Mouse (Mus musculus): Measurements from ENCODE around the gene Atpaf1. TPM values are rescaled to one million over a fixed set of nuclear protein-coding genes. Genes with fewer than 3 reads are reported as not detected.

Gene Atpaf1
- polyA plus RNA-seq, 1 experiment from 2014 or later, result 55.2 TPM

DNA sequence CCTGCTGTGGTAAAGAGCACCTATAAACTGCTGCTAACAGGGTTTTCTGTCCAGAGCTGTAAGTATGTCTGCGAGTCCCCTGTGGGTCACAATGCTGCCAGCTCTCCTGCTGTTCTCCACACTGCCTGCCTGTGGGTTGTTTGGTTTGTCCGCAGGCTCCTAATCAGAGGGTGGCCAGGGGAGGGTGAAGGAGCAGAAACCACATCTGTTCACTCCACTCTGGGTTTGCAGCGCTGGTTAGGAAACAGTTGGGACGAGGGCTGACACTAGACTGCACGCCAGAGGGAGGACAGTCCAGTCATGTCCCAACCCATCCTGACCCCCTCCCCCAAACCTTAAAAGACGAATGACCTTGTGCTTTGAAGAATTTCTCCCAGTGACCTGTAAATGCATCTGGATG lies 70.5 kb downstream of the Atpaf1 start:
- H3K4me3 ChIP-seq (replicated peaks), result no peak overlapping the region
- H3K9ac ChIP-seq, result no peak overlapping the region
- H3K27me3 ChIP-seq, result no peaks in the 10 kb centered on the region
- WGBS, result 45% methylated on average over 6 of the region's 6 CpGs
- peaks cover 44% of the 10 kb centered on the region for H3K36me3 ChIP-seq
- H3K27ac ChIP-seq, result no peak overlapping the region
- no peaks in the 10 kb centered on the region for H3K9me3 ChIP-seq (replicated peaks)
- no peak overlapping the region for H3K4me2 ChIP-seq
- no peak for ATAC-seq (replicated peaks; ENCODE audit: low FRiP score)
- 0 out of 2 replicates have a peak, but pooled peaks cover 3% of the 10 kb centered on the region for H3K4me1 ChIP-seq

DNA sequence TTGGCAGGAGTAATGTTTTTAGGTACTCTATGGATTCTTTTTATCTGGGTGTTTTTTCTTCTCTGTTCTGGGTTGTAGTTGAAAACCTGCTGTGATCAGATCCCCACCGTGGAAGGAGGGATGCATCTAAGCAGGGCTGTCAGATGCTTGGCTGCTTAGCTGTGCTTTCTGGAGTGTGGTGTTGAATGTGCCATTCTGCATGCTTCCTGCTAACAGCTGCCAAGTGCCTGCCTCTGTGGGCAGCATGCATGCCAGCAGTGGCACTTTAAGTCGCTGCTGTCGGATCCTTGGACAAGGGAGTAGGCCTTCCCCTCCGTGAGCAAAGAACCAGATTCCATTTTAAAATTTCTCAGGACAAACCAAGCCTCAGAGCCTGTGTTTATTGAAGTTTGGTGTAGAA lies 71.0 kb downstream of the Atpaf1 start:
- H3K36me3 ChIP-seq, result peaks cover 44% of the 10 kb centered on the region
- H3K9me3 ChIP-seq (replicated peaks), result no peaks in the 10 kb centered on the region
- WGBS, result 73% methylated on average over 4 of the region's 4 CpGs
- no peak overlapping the region for H3K27ac ChIP-seq
- no peaks in the 10 kb centered on the region for H3K27me3 ChIP-seq
- no peak overlapping the region for H3K4me3 ChIP-seq (replicated peaks)
- H3K9ac ChIP-seq, result no peak overlapping the region
- ATAC-seq (replicated peaks; ENCODE audit: low FRiP score), result no peak
- H3K4me1 ChIP-seq, result 0 out of 2 replicates have a peak, but pooled peaks cover 3% of the 10 kb centered on the region
- no peak overlapping the region for H3K4me2 ChIP-seq

DNA sequence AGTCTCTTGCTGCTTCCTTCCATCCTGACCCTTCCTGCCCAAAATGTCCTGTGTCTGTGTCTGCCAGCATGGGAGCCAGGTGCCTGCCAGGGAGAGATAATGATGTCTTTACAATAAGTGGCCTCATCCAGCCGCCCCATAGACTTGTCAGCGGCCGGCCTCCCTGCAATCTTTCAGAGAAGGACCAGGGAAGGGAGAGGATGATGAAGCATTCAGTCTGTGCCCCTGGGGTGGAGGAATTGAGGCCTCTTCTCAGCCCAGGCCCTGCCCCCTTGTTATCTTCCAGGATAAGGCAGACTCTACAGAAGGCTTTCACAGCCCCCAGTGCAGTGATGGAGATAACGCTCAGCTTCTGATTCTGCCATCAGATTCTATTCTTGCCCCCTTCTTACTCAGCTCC lies 71.7 kb downstream of the Atpaf1 start:
- WGBS, result 82% methylated on average over 4 of the region's 4 CpGs
- Histone ChIP-seq H3K9ac (no peak overlapping the region), H3K36me3 (peaks cover 45% of the 10 kb centered on the region), H3K9me3 (replicated peaks) (no peaks in the 10 kb centered on the region), H3K4me2 (no peak overlapping the region), H3K27ac (no peak overlapping the region), H3K4me1 (0 out of 2 replicates have a peak, but pooled peaks cover 3% of the 10 kb centered on the region), H3K4me3 (replicated peaks) (no peak overlapping the region), H3K27me3 (no peaks in the 10 kb centered on the region)
- ATAC-seq (replicated peaks; ENCODE audit: low FRiP score), result no peak; the same call in 1 of the 2 replicates

- H3K36me3 ChIP-seq, result peaks cover 49% of the 10 kb centered on the region
- H3K4me1 ChIP-seq, result 0 out of 2 replicates have a peak, but pooled peaks cover 3% of the 10 kb centered on the region
- no peak overlapping the region for H3K4me3 ChIP-seq (replicated peaks)
- no peak overlapping the region for H3K9ac ChIP-seq
- no peak overlapping the region for H3K27ac ChIP-seq
- no peaks in the 10 kb centered on the region for H3K9me3 ChIP-seq (replicated peaks)
- ATAC-seq (replicated peaks; ENCODE audit: low FRiP score), result no peak
- no peaks in the 10 kb centered on the region for H3K27me3 ChIP-seq
- WGBS, result 86% methylated on average over 9 of the region's 9 CpGs
- H3K4me2 ChIP-seq, result no peak overlapping the region
These were observed 72.8 kb downstream of the Atpaf1 start for GRCm38 (mm10) chr4:115857293-115857883.

DNA sequence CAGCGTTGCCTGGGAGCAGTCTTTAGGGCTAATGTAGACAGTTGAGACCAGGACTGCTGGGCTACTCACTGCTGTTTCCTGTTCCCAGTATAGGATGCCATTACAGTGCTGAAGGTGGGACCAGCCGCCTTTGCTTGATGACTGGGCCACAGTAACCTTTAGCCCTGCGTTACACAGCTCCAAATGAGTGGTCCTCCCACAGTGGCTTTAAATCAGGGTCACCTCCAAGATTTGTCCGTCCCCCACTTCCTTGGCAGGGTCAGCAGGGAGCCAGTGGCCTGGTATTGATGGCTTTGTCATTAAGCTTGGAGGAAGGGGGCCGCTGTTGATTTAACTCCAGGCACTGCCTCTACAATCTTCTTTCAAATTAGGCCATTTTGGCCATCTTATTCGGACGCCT lies 78.7 kb downstream of the Atpaf1 start:
- no peak for ATAC-seq (replicated peaks; ENCODE audit: low FRiP score)
- H3K36me3 ChIP-seq, result peaks cover 50% of the 10 kb centered on the region
- H3K4me1 ChIP-seq, result peaks cover 7% of the 10 kb centered on the region; the same call in 1 of the 2 replicates
- 41% methylated on average over 7 of the region's 7 CpGs for WGBS
- H3K4me2 ChIP-seq, result no peak overlapping the region
- no peak overlapping the region for H3K9ac ChIP-seq
- no peaks in the 10 kb centered on the region for H3K9me3 ChIP-seq (replicated peaks)
- no peak overlapping the region for H3K27ac ChIP-seq
- no peaks in the 10 kb centered on the region for H3K27me3 ChIP-seq
- H3K4me3 ChIP-seq (replicated peaks), result no peak overlapping the region

- no peak overlapping the region for H3K27ac ChIP-seq
- H3K9me3 ChIP-seq (replicated peaks), result no peaks in the 10 kb centered on the region
- no peak overlapping the region for H3K4me2 ChIP-seq
- H3K36me3 ChIP-seq, result peaks cover 50% of the 10 kb centered on the region
- no peaks in the 10 kb centered on the region for H3K27me3 ChIP-seq
- peaks cover 8% of the 10 kb centered on the region; the same call in 1 of the 2 replicates for H3K4me1 ChIP-seq
- no peak overlapping the region for H3K9ac ChIP-seq
- ATAC-seq (replicated peaks; ENCODE audit: low FRiP score), result no peak
- WGBS, result 17% methylated on average over 10 of the region's 10 CpGs
- no peak overlapping the region for H3K4me3 ChIP-seq (replicated peaks)
These were observed 79.3 kb downstream of the Atpaf1 start for GRCm38 (mm10) chr4:115863880-115864279.

Other genes with a start within 250 kb of the Atpaf1 start
- gene Cyp4a31, start 221.2 kb upstream of the Atpaf1 start, polyA plus RNA-seq (2015; fragmentation: Nextera tagmentation; extraction: Ambion mirVana), result 32.1 and 43.2 TPM in 2 replicates
- gene Cyp4a32, start 183.8 kb upstream of the Atpaf1 start, polyA plus RNA-seq (2015; fragmentation: Nextera tagmentation; extraction: Ambion mirVana), result 0.26 TPM in 1 of 2 replicates, not detected in the other
- gene Cyp4b1, start 137.1 kb upstream of the Atpaf1 start, polyA plus RNA-seq (2015; fragmentation: Nextera tagmentation; extraction: Ambion mirVana), result 5.6 and 6.2 TPM in 2 replicates
- gene Efcab14, start 47.1 kb upstream of the Atpaf1 start, polyA plus RNA-seq (2015; fragmentation: Nextera tagmentation; extraction: Ambion mirVana), result 36.7 and 37.2 TPM in 2 replicates
- 0.28 and 0.60 TPM in 2 replicates for gene Tex38, start 3.8 kb upstream of the Atpaf1 start, polyA plus RNA-seq (2015; fragmentation: Nextera tagmentation; extraction: Ambion mirVana)
- 12.4 and 14.6 TPM in 2 replicates for gene Mob3c, start 43.3 kb downstream of the Atpaf1 start, polyA plus RNA-seq (2015; fragmentation: Nextera tagmentation; extraction: Ambion mirVana)
- 23.4 and 25.6 TPM in 2 replicates for gene Mknk1, start 54.4 kb downstream of the Atpaf1 start, polyA plus RNA-seq (2015; fragmentation: Nextera tagmentation; extraction: Ambion mirVana)
- gene Kncn, start 99.6 kb downstream of the Atpaf1 start, polyA plus RNA-seq (2015; fragmentation: Nextera tagmentation; extraction: Ambion mirVana), result 0.08 TPM in 1 of 2 replicates, not detected in the other
- not detected in 2 replicates for gene 6430628N08Rik, start 105.9 kb downstream of the Atpaf1 start, polyA plus RNA-seq (2015; fragmentation: Nextera tagmentation; extraction: Ambion mirVana)
- gene Dmbx1, start 155.1 kb downstream of the Atpaf1 start, polyA plus RNA-seq (2015; fragmentation: Nextera tagmentation; extraction: Ambion mirVana), result not detected in 2 replicates
- 8.9 and 10.5 TPM in 2 replicates for gene Faah, start 233.1 kb downstream of the Atpaf1 start, polyA plus RNA-seq (2015; fragmentation: Nextera tagmentation; extraction: Ambion mirVana)